Mouse (Mus musculus) embryonic fibroblast, embryonic 13.5 days (primary cell): ENCODE results near the gene Gm10228.

Experiments used
- CTCF ChIP-seq: IDR thresholded peaks from 2 replicates; pipeline ENCODE4 v1.5.1; 2011; ENCODE audit warnings: mild to moderate bottlenecking, control low read depth, low read length, moderate library complexity, borderline replicate concordance; ENCODE audit not compliant: insufficient read depth
- POLR2A ChIP-seq: IDR thresholded peaks from 2 replicates; pipeline ENCODE4 v1.6.1; 2011; ENCODE audit warnings: low read depth, mild to moderate bottlenecking, control low read depth, low read length, moderate library complexity

DNA sequence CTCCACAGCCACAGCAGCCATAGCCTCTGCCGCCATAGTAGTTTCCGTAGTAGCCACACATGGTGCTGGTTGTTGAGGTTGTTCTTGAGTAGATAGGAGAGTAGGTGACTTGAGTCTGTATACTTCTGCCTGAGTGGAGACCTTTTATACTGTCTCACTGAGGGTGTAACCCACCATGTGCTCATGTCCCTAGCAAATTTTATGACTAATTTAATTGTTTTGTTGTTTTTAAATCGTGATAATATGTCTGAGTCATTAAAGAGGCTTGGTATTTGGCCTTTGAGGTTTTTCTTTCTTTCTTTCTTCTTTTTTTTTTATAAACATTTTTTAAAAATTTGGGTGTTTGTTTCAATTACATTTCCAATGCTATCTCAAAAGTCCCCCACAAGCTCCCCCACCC lies 6.5 kb upstream of the Gm10228 start, which contains the start of gene Krtap6-5:
- no peak for TF ChIP-seq POLR2A
- TF ChIP-seq CTCF = no peak
